Mouse (Mus musculus) CD4-positive naive resting alpha-beta T cell, adult 57 days (primary cell): ENCODE results near the gene Zbtb7a. TPM values are rescaled to one million over a fixed set of nuclear protein-coding genes. Genes with fewer than 3 reads are reported as not detected.

Source experiments
- total RNA-seq: library from RNA; stranded (reverse); gene quantifications from one replicate; pipeline ENCODE4 v1.2.4, GENCODE M21; 2023

The Zbtb7a gene
- 58.9 TPM for total RNA-seq

DNA sequence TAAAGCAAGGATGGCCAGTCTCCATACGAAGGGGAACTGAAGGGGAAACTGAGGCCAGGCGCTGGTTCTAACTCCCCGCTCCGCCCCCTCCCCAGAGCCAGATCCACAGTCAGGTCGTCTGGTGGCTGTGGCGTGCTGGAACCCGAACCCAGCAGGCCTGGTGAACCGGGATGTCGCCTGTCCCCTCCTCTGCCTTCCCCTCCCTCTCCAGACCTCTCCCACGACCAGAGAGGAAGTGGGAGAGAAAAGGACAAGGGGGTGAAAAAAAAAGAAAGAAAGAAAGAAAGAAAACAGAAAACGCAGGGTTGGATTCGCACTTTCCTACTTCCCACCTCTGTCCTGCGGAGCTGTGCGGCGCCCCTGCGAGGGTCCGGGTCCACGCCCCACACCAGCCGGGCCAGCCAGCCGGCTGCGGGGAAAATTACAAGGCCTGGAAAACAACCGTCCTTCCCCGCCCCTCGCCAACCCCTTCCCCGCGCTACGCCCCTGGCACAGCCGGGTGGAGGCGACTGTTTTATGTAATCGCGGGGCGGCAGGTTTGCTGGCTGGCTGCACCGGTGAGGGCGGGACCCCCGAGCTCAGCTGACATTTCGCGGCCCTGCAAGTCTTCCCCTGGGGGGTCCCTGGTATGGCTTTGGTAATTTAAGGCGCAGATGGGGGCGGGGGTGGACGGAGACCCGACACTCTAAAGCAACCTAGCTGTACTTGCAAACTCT is at the start of gene Zbtb7a:
Zbtb7a (plus strand) TSS at position 255 of the 716 bp plus-strand sequence.

DNA sequence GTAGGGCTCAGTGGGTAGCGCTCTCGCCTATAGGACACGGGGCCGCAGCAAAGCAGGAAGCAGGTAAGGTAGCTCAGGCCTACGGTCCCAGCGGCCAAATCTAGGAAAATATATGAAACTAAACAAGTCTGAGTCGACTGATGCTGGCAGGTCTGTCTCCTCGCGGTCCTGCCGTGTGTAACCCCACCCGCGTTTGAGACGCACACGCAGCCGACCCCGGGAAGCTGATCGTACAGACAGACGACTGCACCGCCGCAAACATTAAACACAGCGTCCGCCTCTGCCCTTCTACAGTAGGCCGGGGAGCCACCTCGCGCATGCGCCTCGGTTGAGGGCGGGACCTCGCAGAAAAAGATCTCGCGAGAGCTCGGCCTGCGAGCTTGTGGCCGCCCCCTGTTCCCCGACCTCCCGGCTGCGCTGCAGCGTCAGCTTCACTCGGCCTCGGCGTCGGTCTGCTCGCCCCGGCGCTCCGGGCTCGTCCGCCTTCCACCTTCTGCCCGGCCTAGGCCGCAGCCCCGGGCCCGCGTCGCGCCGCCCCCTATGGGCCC is 29.4 kb upstream of the Zbtb7a start, which contains the start of gene Map2k2:
Map2k2 (plus strand) TSS at position 351 of the 548 bp plus-strand sequence.

GRCm38 (mm10) chr10:81167200-81168086 is 32.4 kb downstream of the Zbtb7a start, which contains the start of gene Pias4:
Pias4 (minus strand) TSS chr10:81167923.

DNA sequence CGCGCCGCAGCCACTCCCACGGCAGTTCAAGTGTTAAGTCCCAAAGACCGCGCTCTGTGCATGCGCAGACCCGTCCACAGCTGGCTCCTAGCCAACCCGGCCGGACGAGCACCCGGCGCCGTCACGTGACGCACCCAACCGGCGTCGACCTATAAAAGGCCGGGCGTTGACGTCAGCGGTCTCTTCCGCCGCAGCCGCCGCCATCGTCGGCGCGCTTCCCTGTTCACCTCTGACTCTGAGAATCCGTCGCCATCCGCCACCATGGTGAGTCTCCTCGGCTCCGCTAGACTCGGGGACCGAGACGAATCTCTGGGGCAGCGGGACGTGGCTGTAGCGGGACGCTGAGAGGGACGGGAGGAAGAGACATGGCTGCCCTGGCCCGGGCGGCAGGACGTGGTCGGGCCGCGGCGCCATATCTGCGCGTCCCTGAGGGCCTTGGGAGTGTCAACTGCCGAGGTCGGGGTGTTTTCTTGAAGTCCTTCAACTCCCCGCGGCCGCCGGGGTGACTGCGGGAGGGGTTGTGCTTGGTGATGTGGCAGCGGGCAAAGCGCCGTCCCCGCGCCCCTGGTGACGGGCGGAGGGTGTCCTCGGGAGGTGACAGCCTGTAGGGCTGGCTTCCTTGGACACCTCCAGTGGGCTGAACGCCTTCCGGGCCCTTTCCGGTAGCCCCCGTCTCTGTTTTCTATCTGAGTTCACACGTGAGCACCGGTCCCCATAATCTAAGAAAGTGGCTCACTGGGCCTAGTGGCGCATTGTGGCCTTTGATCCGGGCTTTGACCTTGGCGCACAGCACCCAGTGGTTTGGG is 41.6 kb downstream of the Zbtb7a start, which contains the start of gene Eef2:
Eef2 (plus strand) TSS at position 166 of the 806 bp plus-strand sequence.

GRCm38 (mm10) chr10:81182336-81183333 is 47.6 kb downstream of the Zbtb7a start, which contains the start of gene Dapk3:
Dapk3 (plus strand) TSS chr10:81183005.

DNA sequence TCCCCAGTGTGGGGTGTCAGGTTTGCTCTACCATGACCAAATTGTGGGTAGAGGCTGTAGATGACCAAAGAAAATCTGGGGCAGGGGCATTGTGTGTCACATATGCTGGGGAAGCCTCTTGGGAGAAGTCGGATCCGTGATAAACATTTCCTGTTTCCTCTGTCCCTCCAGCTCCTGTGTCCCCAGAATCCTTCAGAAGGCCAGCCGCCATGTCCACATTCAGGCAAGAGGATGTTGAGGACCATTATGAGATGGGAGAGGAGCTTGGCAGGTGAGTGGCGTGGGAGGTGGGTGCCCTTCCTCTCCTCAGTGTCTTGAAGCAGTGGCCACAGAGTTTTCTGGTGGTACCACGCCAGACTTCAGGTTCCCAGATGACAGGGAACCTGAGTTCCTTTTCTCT is 48.8 kb downstream of the Zbtb7a start, which contains the start of gene 4930442H23Rik:
4930442H23Rik (minus strand) TSS at position 45 of the 400 bp plus-strand sequence.

DNA sequence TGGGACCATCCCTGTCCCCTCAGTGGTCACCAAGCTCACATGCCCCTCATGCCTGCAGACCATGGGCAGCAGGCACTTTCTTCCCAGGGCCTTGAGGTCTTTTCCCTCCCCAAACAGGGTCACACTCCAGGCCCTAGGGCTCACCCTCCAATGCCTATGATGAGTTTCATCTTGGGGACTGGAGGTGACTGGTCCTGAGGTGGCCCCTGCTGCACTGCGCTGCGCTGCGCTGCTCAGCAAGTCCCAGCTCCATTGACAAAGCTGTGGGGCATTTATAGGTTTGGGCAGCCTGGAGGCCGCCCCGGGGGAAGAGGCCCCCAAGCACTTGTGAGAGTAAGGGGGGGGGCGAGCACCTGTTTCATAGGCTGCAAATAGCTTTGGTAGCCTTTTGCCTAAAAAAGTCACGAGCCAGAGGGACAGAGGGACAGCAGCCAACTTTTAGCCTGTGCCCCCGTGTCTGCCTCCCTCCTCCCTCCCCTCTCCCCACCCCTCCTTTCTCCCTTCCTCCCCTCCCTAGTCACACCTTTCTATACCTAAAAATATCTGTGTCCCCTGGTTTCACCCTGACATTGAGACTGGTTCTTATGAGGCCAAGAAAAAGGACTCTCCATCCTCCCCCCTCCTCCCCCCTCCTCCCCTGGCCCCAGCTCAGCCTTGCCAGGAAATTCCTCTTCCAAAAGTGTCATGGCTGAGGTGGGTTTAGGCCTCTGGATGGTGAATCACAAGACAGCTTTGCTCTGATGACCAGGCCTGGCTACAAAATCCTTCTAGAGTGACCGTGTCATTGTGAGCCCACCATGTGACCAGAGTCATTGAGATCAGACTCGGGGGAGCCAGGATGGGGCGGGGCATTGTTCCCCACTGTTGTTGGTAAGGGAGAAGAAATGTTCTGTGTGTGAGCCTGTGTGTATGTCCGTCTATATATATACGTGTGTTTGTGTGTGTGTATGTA is 67.1 kb downstream of the Zbtb7a start, which contains the start of gene Nmrk2:
Nmrk2 (minus strand) TSS at position 245 of the 952 bp plus-strand sequence.

Other genes starting within 250 kb of the Zbtb7a start
- gene Timm13, start 234.3 kb upstream of the Zbtb7a start, total RNA-seq, result 72.7 TPM
- 10.2 TPM for gene Lmnb2, start 217.0 kb upstream of the Zbtb7a start, total RNA-seq
- 28.6 TPM for gene Gadd45b, start 205.1 kb upstream of the Zbtb7a start, total RNA-seq
- not detected for gene Gng7, start 120.3 kb upstream of the Zbtb7a start, total RNA-seq
- not detected for gene Diras1, start 109.6 kb upstream of the Zbtb7a start, total RNA-seq
- gene Slc39a3, start 97.8 kb upstream of the Zbtb7a start, total RNA-seq, result 17.1 TPM
- 55.5 TPM for gene Sgta, start 75.0 kb upstream of the Zbtb7a start, total RNA-seq
- gene Thop1, start 65.2 kb upstream of the Zbtb7a start, total RNA-seq, result 13.4 TPM
- not detected for gene Creb3l3, start 36.3 kb upstream of the Zbtb7a start, total RNA-seq
- gene Map2k2, start 29.3 kb upstream of the Zbtb7a start, total RNA-seq, result 128 TPM
- gene Pias4, start 32.7 kb downstream of the Zbtb7a start, total RNA-seq, result 34.9 TPM
- gene Eef2, start 41.4 kb downstream of the Zbtb7a start, total RNA-seq, result 2,367 TPM
- 62.3 TPM for gene Dapk3, start 47.8 kb downstream of the Zbtb7a start, total RNA-seq
- gene 4930442H23Rik, start 48.6 kb downstream of the Zbtb7a start, total RNA-seq, result not detected
- gene Nmrk2, start 66.8 kb downstream of the Zbtb7a start, total RNA-seq, result not detected
- gene Atcay, start 95.6 kb downstream of the Zbtb7a start, total RNA-seq, result 0.50 TPM
- gene Zfr2, start 97.9 kb downstream of the Zbtb7a start, total RNA-seq, result 4.9 TPM
- 15.3 TPM for gene Matk, start 117.7 kb downstream of the Zbtb7a start, total RNA-seq
- gene Mrpl54, start 131.7 kb downstream of the Zbtb7a start, total RNA-seq, result 104 TPM
- 45.7 TPM for gene Apba3, start 131.7 kb downstream of the Zbtb7a start, total RNA-seq
- gene Tjp3, start 156.4 kb downstream of the Zbtb7a start, total RNA-seq, result 4.3 TPM
- 128 TPM for gene Pip5k1c, start 157.7 kb downstream of the Zbtb7a start, total RNA-seq
- 47.9 TPM for gene Cactin, start 185.9 kb downstream of the Zbtb7a start, total RNA-seq
- gene Tbxa2r, start 193.5 kb downstream of the Zbtb7a start, total RNA-seq, result 26.1 TPM
- not detected for gene Gipc3, start 208.0 kb downstream of the Zbtb7a start, total RNA-seq
- gene Hmg20b, start 215.3 kb downstream of the Zbtb7a start, total RNA-seq, result 55.4 TPM
- gene Mfsd12, start 222.3 kb downstream of the Zbtb7a start, total RNA-seq, result 5.4 TPM
- 7.5 TPM for gene 4930404N11Rik, start 230.6 kb downstream of the Zbtb7a start, total RNA-seq
- 27.2 TPM for gene Fzr1, start 243.3 kb downstream of the Zbtb7a start, total RNA-seq
- gene Dohh, start 249.2 kb downstream of the Zbtb7a start, total RNA-seq, result 32.6 TPM
- gene Gm48551, start 249.2 kb downstream of the Zbtb7a start, total RNA-seq, result 4.7 TPM